Mouse (Mus musculus) stomach, postnatal 0 days (tissue): ENCODE measurements at regions not wholly inside any gene's neighbourhood (a gene's known extent, or its start where the extent isn't known, plus 50 kb on each side); places are given as distances from the start of the nearest gene placed in this dataset.

Source experiments
- ATAC-seq: fragments of 200-750 bp; cut with Nextera tagmentation; 2 replicates; pipeline ENCODE4 v1.8.0; 2017; ENCODE audit not compliant: low FRiP score, low TSS enrichment
- DNase-seq: peaks from one replicate; pipeline ENCODE4 v3.0.0-alpha.2; 2016; ENCODE audit warnings: low spot score
- H3K27ac ChIP-seq: fragments of 300-500 bp; sonication (generic); replicated peaks from 2 replicates; pipeline ENCODE4 v1.5.1; 2014; ENCODE audit warnings: mild to moderate bottlenecking, control low read depth
- H3K27me3 ChIP-seq: fragments of 300-500 bp; sonication (generic); 2 replicates; pipeline ENCODE4 v1.6.1; 2014; ENCODE audit warnings: low read length; ENCODE audit not compliant: control insufficient read depth, insufficient read depth
- H3K36me3 ChIP-seq: fragments of 300-500 bp; sonication (generic); 2 replicates; pipeline ENCODE4 v1.6.1; 2014; ENCODE audit warnings: low read length, mixed read lengths; ENCODE audit not compliant: control insufficient read depth, insufficient read depth
- H3K4me1 ChIP-seq: fragments of 300-500 bp; sonication (generic); replicated peaks from 2 replicates; pipeline ENCODE4 v1.6.1; 2014; ENCODE audit warnings: antibody characterized with exemption; ENCODE audit not compliant: control insufficient read depth, insufficient read depth
- H3K4me2 ChIP-seq: fragments of 300-500 bp; sonication (generic); replicated peaks from 2 replicates; pipeline ENCODE4 v1.6.1; 2014; ENCODE audit warnings: low read depth, mild to moderate bottlenecking, control low read depth, moderate library complexity
- H3K4me3 ChIP-seq: fragments of 300-500 bp; sonication (generic); 2 replicates; pipeline ENCODE4 v1.5.1; 2014; ENCODE audit warnings: low read depth, low read length, control low read depth
- H3K9ac ChIP-seq: fragments of 300-500 bp; sonication (generic); 2 replicates; pipeline ENCODE4 v1.6.1; 2014; ENCODE audit warnings: mild to moderate bottlenecking, low read length, control low read depth, mixed read lengths
- H3K9me3 ChIP-seq: fragments of 300-500 bp; sonication (generic); 2 replicates; pipeline ENCODE4 v1.6.1; 2016; ENCODE audit warnings: low read length; ENCODE audit not compliant: control insufficient read depth
- CTCF ChIP-seq: IDR thresholded peaks from 2 replicates; pipeline ENCODE4 v1.5.1; 2016; ENCODE audit warnings: antibody characterized with exemption, low read depth, mild to moderate bottlenecking, moderate library complexity
- EP300 ChIP-seq: optimal IDR thresholded peaks from 2 replicates; pipeline ENCODE3; 2016; ENCODE audit warnings: antibody characterized with exemption
- WGBS: fragments of 180-500 bp; shearing (Covaris S2); extraction: QIAGEN DNeasy Blood & Tissue Kit; methylation state at CpG from one replicate; pipeline ENCODE4 v1.1.7; 2014; 5-methylcytosine and 5-hydroxymethylcytosine counted together

GRCm38 (mm10) chr14:58567472-58567871, 497.1 kb downstream of the Fgf9 start:
- no peak for DNase-seq
- TF ChIP-seq EP300 = no peak
- no peak for TF ChIP-seq CTCF
- H3K4me1 ChIP-seq = no peaks in the 10 kb centered on the region
- no peak overlapping the region for H3K4me3 ChIP-seq
- no peak for ATAC-seq
- H3K4me2 ChIP-seq = no peak overlapping the region
- H3K27me3 ChIP-seq = no peaks in the 10 kb centered on the region
- H3K9ac ChIP-seq = no peak overlapping the region
- no peaks in the 10 kb centered on the region for H3K9me3 ChIP-seq
- no peaks in the 10 kb centered on the region for H3K36me3 ChIP-seq
- H3K27ac ChIP-seq = no peak overlapping the region

GRCm38 (mm10) chr14:58563082-58563481, 492.7 kb downstream of the Fgf9 start:
- DNase-seq (no peak), ATAC-seq (no peak)
- Histone ChIP-seq H3K27ac (no peak overlapping the region), H3K9ac (no peak overlapping the region), H3K4me2 (no peak overlapping the region), H3K9me3 (no peaks in the 10 kb centered on the region), H3K4me1 (no peaks in the 10 kb centered on the region), H3K36me3 (no peaks in the 10 kb centered on the region), H3K4me3 (no peak overlapping the region), H3K27me3 (no peaks in the 10 kb centered on the region)
- TF ChIP-seq CTCF (no peak), EP300 (no peak)
- 62% methylated on average over 2 of the region's 2 CpGs for WGBS

GRCm38 (mm10) chr14:58550785-58551184, 480.4 kb downstream of the Fgf9 start:
- Histone ChIP-seq H3K4me1 (no peaks in the 10 kb centered on the region), H3K27ac (no peak overlapping the region), H3K9me3 (no peaks in the 10 kb centered on the region), H3K4me2 (no peak overlapping the region), H3K9ac (no peak overlapping the region), H3K36me3 (no peaks in the 10 kb centered on the region), H3K4me3 (no peak overlapping the region), H3K27me3 (no peaks in the 10 kb centered on the region)
- no peak for DNase-seq
- 74% methylated on average over 2 of the region's 2 CpGs for WGBS
- no peak for ATAC-seq
- TF ChIP-seq EP300 = no peak
- no peak for TF ChIP-seq CTCF

GRCm38 (mm10) chr14:58545778-58546177, 475.4 kb downstream of the Fgf9 start:
- WGBS = 22% methylated on average over 5 of the region's 5 CpGs
- DNase-seq = no peak
- TF ChIP-seq EP300 (no peak), CTCF (no peak)
- Histone ChIP-seq H3K27ac (no peak overlapping the region), H3K4me3 (no peak overlapping the region), H3K4me2 (no peak overlapping the region), H3K9me3 (no peaks in the 10 kb centered on the region), H3K9ac (no peak overlapping the region), H3K4me1 (no peaks in the 10 kb centered on the region), H3K27me3 (no peaks in the 10 kb centered on the region), H3K36me3 (no peaks in the 10 kb centered on the region)
- ATAC-seq = no peak

- H3K9ac ChIP-seq = no peak overlapping the region
- ATAC-seq = no peak
- H3K27me3 ChIP-seq = no peaks in the 10 kb centered on the region
- no peak overlapping the region for H3K4me2 ChIP-seq
- no peak overlapping the region for H3K4me3 ChIP-seq
- DNase-seq = no peak
- WGBS = 79% methylated on average over 10 of the region's 10 CpGs
- H3K4me1 ChIP-seq = no peaks in the 10 kb centered on the region
- no peak overlapping the region for H3K27ac ChIP-seq
- H3K9me3 ChIP-seq = no peaks in the 10 kb centered on the region
- H3K36me3 ChIP-seq = no peaks in the 10 kb centered on the region
- TF ChIP-seq EP300 (no peak), CTCF (no peak)
These were observed 472.9 kb downstream of the Fgf9 start for GRCm38 (mm10) chr14:58543140-58543767.

GRCm38 (mm10) chr14:58538135-58538534, 467.8 kb downstream of the Fgf9 start:
- H3K4me2 ChIP-seq = no peak overlapping the region
- no peaks in the 10 kb centered on the region for H3K9me3 ChIP-seq
- no peak for DNase-seq
- TF ChIP-seq EP300 = no peak
- no peak for TF ChIP-seq CTCF
- H3K27ac ChIP-seq = no peak overlapping the region
- H3K4me1 ChIP-seq = no peaks in the 10 kb centered on the region
- H3K36me3 ChIP-seq = no peaks in the 10 kb centered on the region
- no peak overlapping the region for H3K4me3 ChIP-seq
- no peaks in the 10 kb centered on the region for H3K27me3 ChIP-seq
- 64% methylated on average over 6 of the region's 6 CpGs for WGBS
- H3K9ac ChIP-seq = no peak overlapping the region
- ATAC-seq = no peak
